26 mouse cellular contexts compared by ENCODE assay signal in the genomic region with DNA sequence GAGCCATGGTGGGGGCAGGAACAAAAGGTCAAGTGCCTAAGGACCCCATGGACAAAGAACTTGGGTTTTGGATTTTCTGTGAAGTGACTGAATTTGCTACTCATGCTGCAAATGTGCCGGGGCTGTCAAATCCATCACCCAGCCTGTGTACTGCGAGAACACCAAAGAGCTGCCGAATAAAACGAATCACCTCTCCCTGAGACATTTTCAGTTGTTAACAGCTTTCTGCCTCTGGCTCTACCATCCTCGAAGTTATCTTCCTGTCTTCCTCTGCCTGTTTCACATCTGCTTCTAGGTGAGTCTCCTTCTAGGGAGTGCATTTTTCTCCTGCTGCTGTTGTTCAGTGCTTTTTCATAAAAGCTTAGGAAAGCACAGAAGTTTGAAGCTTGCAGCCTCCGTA.
DNase-seq lines count a peak whose midpoint lies in the region; ATAC-seq lines count a peak whose summit lies in the region.
"Had no signal": no experiment of that assay in that cellular context is flagged by ENCODE, and none has a peak within 500 bp of the region (broad histone marks: within the 10 kb centered on the region; RNA-seq: fewer than 3 reads in every experiment).

No protein-coding gene starts in this region.

- 60% methylated on average over 6 of the region's 6 CpGs for WGBS in heart, embryonic 12.5 days

- H3K4me2 ChIP-seq in heart, embryonic 12.5 days, result no peak overlapping the region
- H3K4me2 ChIP-seq: embryonic facial prominence, embryonic 12.5 days; embryonic facial prominence, embryonic 15.5 days; hindbrain, embryonic 13.5 days; intestine, embryonic 15.5 days had no signal

- no peak overlapping the region for H3K27ac ChIP-seq in heart, embryonic 12.5 days (ENCODE audit: poor library complexity, severe bottlenecking)
- H3K27ac ChIP-seq: embryonic facial prominence, embryonic 12.5 days; embryonic facial prominence, embryonic 15.5 days; hindbrain, embryonic 13.5 days; intestine, embryonic 15.5 days had no signal

- H3K9me3 ChIP-seq in heart, embryonic 12.5 days (replicated peaks), result no peaks in the 10 kb centered on the region
- H3K9me3 ChIP-seq: embryonic facial prominence, embryonic 12.5 days; embryonic facial prominence, embryonic 15.5 days; G1E; heart, embryonic 10.5 days; hindbrain, embryonic 13.5 days; intestine, embryonic 15.5 days had no signal

- H3K36me3 ChIP-seq in heart, embryonic 12.5 days, result no peaks in the 10 kb centered on the region
- H3K36me3 ChIP-seq: embryonic facial prominence, embryonic 12.5 days; embryonic facial prominence, embryonic 15.5 days; G1E; heart, embryonic 10.5 days; hindbrain, embryonic 13.5 days; intestine, embryonic 15.5 days had no signal

- no peaks in the 10 kb centered on the region for H3K27me3 ChIP-seq in heart, embryonic 12.5 days (replicated peaks)
- H3K27me3 ChIP-seq: CH12.LX; embryonic facial prominence, embryonic 12.5 days; embryonic facial prominence, embryonic 15.5 days; hindbrain, embryonic 13.5 days; intestine, embryonic 15.5 days had no signal

- peaks cover 27% of the 10 kb centered on the region for H3K4me1 ChIP-seq in heart, embryonic 12.5 days (replicated peaks)
- H3K4me1 ChIP-seq: intestine, embryonic 15.5 days had no signal

- no peak overlapping the region for H3K4me3 ChIP-seq in heart, embryonic 12.5 days
- H3K4me3 ChIP-seq: embryonic facial prominence, embryonic 12.5 days; embryonic facial prominence, embryonic 15.5 days; heart, adult 2 months; heart, embryonic 10.5 days; hindbrain, embryonic 13.5 days; intestine, embryonic 15.5 days had no signal

- no peak overlapping the region for H3K9ac ChIP-seq in heart, embryonic 12.5 days
- H3K9ac ChIP-seq: embryonic facial prominence, embryonic 12.5 days; embryonic facial prominence, embryonic 15.5 days; forebrain, postnatal 0 days; hindbrain, embryonic 13.5 days; intestine, embryonic 15.5 days had no signal

- no peak for ATAC-seq in heart, embryonic 12.5 days (ENCODE audit: insufficient number of reproducible peaks, low FRiP score)
- ATAC-seq: forebrain, embryonic 14.5 days; forebrain, postnatal 0 days; intestine, embryonic 15.5 days had no signal

- DNase-seq in embryo, embryonic 10.5 days (ENCODE audit: low spot score), result peak; percentile 21
- DNase-seq in embryo, embryonic 10 days (ENCODE audit: low spot score), result no peak
- DNase-seq in heart, adult 11 months, result peak; percentile 73
- DNase-seq in 3T3-L1 (ENCODE audit: low read depth, low spot score), result peak; percentile 60
- peak; percentile 17 for DNase-seq in embryo, embryonic 11 days
- no peak for DNase-seq in urinary bladder, adult 2 months (ENCODE audit: low spot score)
- no peak for DNase-seq in kidney, adult 9 months
- DNase-seq: adrenal gland, adult 2 months; adrenal gland, postnatal 14 days; B cell, adult 2 months; cerebellum, adult 18-20 months; cerebellum, adult 9-10 months; forebrain, postnatal 0 days; gastrocnemius, postnatal 14 days; heart, adult 2 months; kidney, adult 11 months; kidney, adult 8-10 months had no signal

Comparison
In these comparisons a context has a peak if more than half of its experiments do, and no peak if none do; other contexts are left out.
1. DNase-seq: peak in embryo, embryonic 10.5 days (single experiment), heart, adult 11 months (single experiment), 3T3-L1 (single experiment) and embryo, embryonic 11 days (single experiment); none in embryo, embryonic 10 days (single experiment), urinary bladder, adult 2 months (single experiment) and kidney, adult 9 months (single experiment).